Mouse (Mus musculus): ENCODE measurements around the gene Tstd2. TPM values are rescaled to one million over a fixed set of nuclear protein-coding genes. Genes with fewer than 3 reads are reported as not detected.

Gene Tstd2
- polyA plus RNA-seq, 1 experiment from 2014 or later: 21.6 TPM

- no peaks in the 10 kb centered on the region for H3K27me3 ChIP-seq (ENCODE audit: control insufficient read depth, insufficient read depth, low read length)
- H3K9me3 ChIP-seq (ENCODE audit: control insufficient read depth, low read length): no peaks in the 10 kb centered on the region
- no peaks in the 10 kb centered on the region for H3K4me1 ChIP-seq (replicated peaks; ENCODE audit: control insufficient read depth, insufficient read depth, low read length)
- DNase-seq (ENCODE audit: low spot score) (no peak), ATAC-seq (ENCODE audit: low FRiP score) (no peak)
- H3K9ac ChIP-seq: no peak overlapping the region
- H3K27ac ChIP-seq: no peak overlapping the region
- H3K36me3 ChIP-seq (replicated peaks; ENCODE audit: control insufficient read depth, insufficient read depth): peaks cover 23% of the 10 kb centered on the region
- 90% methylated on average over 8 of the region's 8 CpGs for WGBS
- H3K4me3 ChIP-seq (replicated peaks; ENCODE audit: low read length): no peak overlapping the region
- H3K4me2 ChIP-seq (replicated peaks): no peak overlapping the region
Observed at GRCm38 (mm10) chr4:46110084-46110483, 28.4 kb downstream of the Tstd2 start.

DNA sequence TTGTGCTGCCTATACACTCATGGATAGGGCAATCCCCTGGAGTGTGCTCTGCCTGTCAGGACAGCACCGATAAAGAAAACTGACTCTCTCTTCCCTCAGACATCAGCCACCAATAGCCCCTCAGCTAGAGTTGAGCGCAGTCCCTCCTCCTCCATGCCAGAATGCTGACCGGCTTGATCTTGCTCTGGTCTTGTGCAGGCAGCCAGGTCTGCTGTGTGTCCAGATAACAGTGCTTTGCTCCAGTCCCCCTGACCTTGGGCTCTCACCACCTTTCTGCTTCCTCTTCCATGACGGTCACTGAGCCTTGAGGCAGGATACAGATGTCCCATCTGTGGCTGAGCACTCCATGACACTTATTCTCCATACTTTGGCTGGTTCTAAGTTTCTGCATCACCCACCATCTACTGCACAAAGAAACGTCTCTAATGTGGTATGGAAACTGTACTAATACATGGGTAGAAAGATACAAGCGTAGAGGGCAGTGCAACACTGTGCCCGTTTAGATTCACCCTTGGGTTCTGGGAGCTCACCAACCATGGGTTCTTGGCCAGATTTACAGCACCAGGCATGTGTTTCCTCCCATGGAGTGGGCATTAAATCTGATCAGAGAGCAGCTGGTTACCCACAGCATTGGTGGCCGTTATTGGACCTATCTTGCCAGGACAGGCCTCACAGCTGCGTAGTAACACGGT, 36.3 kb downstream of the Tstd2 start:
- 95% methylated on average over 10 of the region's 10 CpGs for WGBS
- Histone ChIP-seq H3K4me1 (replicated peaks; ENCODE audit: control insufficient read depth, insufficient read depth, low read length) (0 out of 2 replicates have a peak, but pooled peaks cover 4% of the 10 kb centered on the region), H3K27me3 (ENCODE audit: control insufficient read depth, insufficient read depth, low read length) (no peaks in the 10 kb centered on the region), H3K9ac (no peak overlapping the region), H3K27ac (no peak overlapping the region), H3K36me3 (replicated peaks; ENCODE audit: control insufficient read depth, insufficient read depth) (no peaks in the 10 kb centered on the region), H3K4me3 (replicated peaks; ENCODE audit: low read length) (no peak overlapping the region), H3K4me2 (replicated peaks) (no peak overlapping the region), H3K9me3 (ENCODE audit: control insufficient read depth, low read length) (no peaks in the 10 kb centered on the region)
- DNase-seq (ENCODE audit: low spot score): no peak
- ATAC-seq (ENCODE audit: low FRiP score): no peak

DNA sequence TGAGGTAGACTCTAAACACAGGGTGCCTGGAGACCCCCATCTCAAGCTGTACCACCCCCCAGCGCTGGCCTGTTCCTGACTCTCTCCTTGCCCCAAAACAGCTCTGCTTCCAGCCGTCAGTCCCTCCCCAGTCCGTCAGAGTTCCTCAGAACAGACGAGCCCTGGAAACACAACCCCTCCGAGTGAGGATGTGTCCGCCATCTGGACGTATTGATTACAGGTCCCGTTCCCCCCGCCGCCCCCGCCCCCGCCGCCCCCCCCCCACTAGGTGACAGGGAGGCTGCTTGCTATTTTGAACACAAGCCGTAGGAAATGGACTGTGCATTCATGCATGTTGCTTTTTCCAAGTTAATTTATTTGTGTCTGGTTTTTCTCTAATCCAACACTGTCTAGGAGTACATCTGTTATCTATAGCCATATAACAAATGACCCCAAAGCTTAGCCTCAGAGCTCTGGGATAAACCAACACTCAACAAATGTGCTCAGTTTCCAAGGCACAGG, 37.2 kb downstream of the Tstd2 start:
- WGBS: 29% methylated on average over 14 of the region's 14 CpGs
- Histone ChIP-seq H3K4me2 (replicated peaks) (no peak overlapping the region), H3K9ac (no peak overlapping the region), H3K36me3 (replicated peaks; ENCODE audit: control insufficient read depth, insufficient read depth) (no peaks in the 10 kb centered on the region), H3K4me1 (replicated peaks; ENCODE audit: control insufficient read depth, insufficient read depth, low read length) (0 out of 2 replicates have a peak, but pooled peaks cover 4% of the 10 kb centered on the region), H3K27ac (peak overlapping the region; percentile 2; the same call in 1 of the 2 replicates), H3K27me3 (ENCODE audit: control insufficient read depth, insufficient read depth, low read length) (no peaks in the 10 kb centered on the region), H3K4me3 (replicated peaks; ENCODE audit: low read length) (no peak overlapping the region), H3K9me3 (ENCODE audit: control insufficient read depth, low read length) (no peaks in the 10 kb centered on the region)
- DNase-seq (ENCODE audit: low spot score) (no peak), ATAC-seq (ENCODE audit: low FRiP score) (no peak)

GRCm38 (mm10) chr4:46100539-46100938, 38.0 kb downstream of the Tstd2 start:
- no peaks in the 10 kb centered on the region for H3K36me3 ChIP-seq (replicated peaks; ENCODE audit: control insufficient read depth, insufficient read depth)
- DNase-seq (ENCODE audit: low spot score): no peak
- H3K4me3 ChIP-seq (replicated peaks; ENCODE audit: low read length): no peak overlapping the region
- H3K4me2 ChIP-seq (replicated peaks): no peak overlapping the region
- WGBS: 71% methylated on average over 7 of the region's 7 CpGs
- no peak overlapping the region for H3K9ac ChIP-seq
- H3K4me1 ChIP-seq (replicated peaks; ENCODE audit: control insufficient read depth, insufficient read depth, low read length): 0 out of 2 replicates have a peak, but pooled peaks cover 4% of the 10 kb centered on the region
- H3K9me3 ChIP-seq (ENCODE audit: control insufficient read depth, low read length): no peaks in the 10 kb centered on the region
- no peaks in the 10 kb centered on the region for H3K27me3 ChIP-seq (ENCODE audit: control insufficient read depth, insufficient read depth, low read length)
- no peak overlapping the region for H3K27ac ChIP-seq
- no peak for ATAC-seq (ENCODE audit: low FRiP score)

- Histone ChIP-seq H3K27ac (no peak overlapping the region), H3K4me1 (replicated peaks; ENCODE audit: control insufficient read depth, insufficient read depth, low read length) (0 out of 2 replicates have a peak, but pooled peaks cover 4% of the 10 kb centered on the region), H3K36me3 (replicated peaks; ENCODE audit: control insufficient read depth, insufficient read depth) (no peaks in the 10 kb centered on the region), H3K9ac (no peak overlapping the region), H3K9me3 (ENCODE audit: control insufficient read depth, low read length) (no peaks in the 10 kb centered on the region), H3K27me3 (ENCODE audit: control insufficient read depth, insufficient read depth, low read length) (no peaks in the 10 kb centered on the region), H3K4me3 (replicated peaks; ENCODE audit: low read length) (no peak overlapping the region), H3K4me2 (replicated peaks) (no peak overlapping the region)
- DNase-seq (ENCODE audit: low spot score) (no peak), ATAC-seq (ENCODE audit: low FRiP score) (no peak)
- 80% methylated on average over 9 of the region's 9 CpGs for WGBS
Observed at GRCm38 (mm10) chr4:46099132-46099531, 39.4 kb downstream of the Tstd2 start.

- no peak overlapping the region for H3K4me3 ChIP-seq (replicated peaks; ENCODE audit: low read length)
- WGBS: 93% methylated on average over 2 of the region's 2 CpGs
Observed at GRCm38 (mm10) chr4:46097591-46097990, 40.9 kb downstream of the Tstd2 start.

DNA sequence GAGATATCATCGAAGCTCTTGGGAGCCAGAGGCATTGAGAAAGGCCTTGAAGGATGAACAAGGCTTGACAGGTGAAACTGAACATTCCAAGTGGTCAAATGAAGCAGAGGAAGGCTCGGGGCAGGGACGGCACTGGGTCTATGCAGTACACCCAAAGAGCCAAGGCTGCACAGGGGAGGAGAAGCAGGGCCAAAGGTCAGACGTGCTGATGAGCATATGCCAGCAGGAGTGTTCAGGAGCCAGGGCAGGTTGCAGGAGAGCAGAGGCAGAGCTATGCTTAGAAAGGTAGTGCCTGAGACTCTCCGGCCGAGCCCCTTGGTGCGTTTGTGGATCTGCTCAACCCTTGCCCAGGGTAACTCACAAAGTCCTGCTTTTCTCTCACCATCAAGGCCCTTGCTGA, 41.9 kb downstream of the Tstd2 start:
- no peak overlapping the region for H3K4me2 ChIP-seq (replicated peaks)
- no peaks in the 10 kb centered on the region for H3K27me3 ChIP-seq (ENCODE audit: control insufficient read depth, insufficient read depth, low read length)

More at GRCm38 (mm10) chr4:46097591-46097990, 40.9 kb downstream of the Tstd2 start:
- Histone ChIP-seq H3K27ac (no peak overlapping the region), H3K9ac (no peak overlapping the region), H3K4me2 (replicated peaks) (no peak overlapping the region), H3K9me3 (ENCODE audit: control insufficient read depth, low read length) (no peaks in the 10 kb centered on the region), H3K27me3 (ENCODE audit: control insufficient read depth, insufficient read depth, low read length) (no peaks in the 10 kb centered on the region), H3K36me3 (replicated peaks; ENCODE audit: control insufficient read depth, insufficient read depth) (no peaks in the 10 kb centered on the region), H3K4me1 (replicated peaks; ENCODE audit: control insufficient read depth, insufficient read depth, low read length) (0 out of 2 replicates have a peak, but pooled peaks cover 4% of the 10 kb centered on the region)
- DNase-seq (ENCODE audit: low spot score) (no peak), ATAC-seq (ENCODE audit: low FRiP score) (no peak)

GRCm38 (mm10) chr4:46095826-46096159, 42.7 kb downstream of the Tstd2 start:
- WGBS: 88% methylated on average over 3 of the region's 3 CpGs

More for the DNA sequence above, 41.9 kb downstream of the Tstd2 start:
- WGBS: 91% methylated on average over 7 of the region's 7 CpGs
- H3K9ac ChIP-seq: no peak overlapping the region
- ATAC-seq (ENCODE audit: low FRiP score): no peak
- DNase-seq (ENCODE audit: low spot score): no peak
- no peak overlapping the region for H3K4me3 ChIP-seq (replicated peaks; ENCODE audit: low read length)
- H3K4me1 ChIP-seq (replicated peaks; ENCODE audit: control insufficient read depth, insufficient read depth, low read length): 0 out of 2 replicates have a peak, but pooled peaks cover 4% of the 10 kb centered on the region
- H3K36me3 ChIP-seq (replicated peaks; ENCODE audit: control insufficient read depth, insufficient read depth): no peaks in the 10 kb centered on the region
- H3K9me3 ChIP-seq (ENCODE audit: control insufficient read depth, low read length): no peaks in the 10 kb centered on the region
- H3K27ac ChIP-seq: no peak overlapping the region

DNA sequence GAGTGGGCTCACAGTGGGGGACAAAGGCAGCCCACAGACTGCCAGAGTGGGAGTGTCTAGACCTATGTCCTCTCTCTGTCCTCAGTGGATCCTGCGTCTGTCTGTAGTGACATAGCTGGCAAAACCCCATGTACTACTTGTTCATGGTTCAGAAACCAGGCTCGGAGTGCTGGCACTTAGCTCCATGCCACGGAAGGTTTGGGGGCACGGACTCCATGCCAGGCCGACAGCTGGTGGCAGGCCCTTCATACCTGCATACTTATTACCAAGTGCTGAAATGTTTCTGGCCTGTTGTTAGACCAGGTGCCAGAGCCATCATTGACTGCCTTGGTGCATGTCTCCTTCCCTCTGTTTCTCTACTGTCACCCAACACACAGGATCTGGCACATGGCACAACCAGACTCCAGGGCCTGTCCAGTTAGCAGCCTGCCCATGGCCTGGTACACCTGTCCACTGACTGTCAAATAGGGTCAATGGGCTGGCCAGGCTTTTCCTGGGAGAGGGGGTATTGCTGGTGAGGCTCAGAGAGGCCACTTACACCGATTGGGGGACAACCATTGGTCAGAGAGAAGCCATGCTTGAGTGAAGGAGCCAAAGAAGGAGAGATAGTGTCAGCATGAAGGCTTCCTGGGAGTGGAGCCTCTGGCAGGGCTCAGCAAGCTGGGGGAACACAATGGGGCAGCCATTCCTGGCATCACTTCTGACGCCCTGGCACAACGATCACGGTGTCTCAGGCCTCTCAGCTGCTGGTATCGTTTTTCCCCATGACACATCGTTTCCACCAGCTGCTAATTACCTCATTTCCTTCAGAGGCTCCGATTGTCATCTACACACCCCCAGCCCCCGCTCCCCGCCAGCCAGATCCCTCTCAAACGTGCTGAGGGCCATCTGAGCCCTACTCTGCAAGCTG, 43.3 kb downstream of the Tstd2 start:
- Histone ChIP-seq H3K27ac (no peak overlapping the region), H3K36me3 (replicated peaks; ENCODE audit: control insufficient read depth, insufficient read depth) (no peaks in the 10 kb centered on the region), H3K9ac (no peak overlapping the region), H3K4me1 (replicated peaks; ENCODE audit: control insufficient read depth, insufficient read depth, low read length) (no peaks in the 10 kb centered on the region), H3K4me2 (replicated peaks) (no peak overlapping the region), H3K27me3 (ENCODE audit: control insufficient read depth, insufficient read depth, low read length) (no peaks in the 10 kb centered on the region), H3K4me3 (replicated peaks; ENCODE audit: low read length) (no peak overlapping the region), H3K9me3 (ENCODE audit: control insufficient read depth, low read length) (no peaks in the 10 kb centered on the region)
- no peak for DNase-seq (ENCODE audit: low spot score)
- peak; percentile 51; the same call in 1 of the 2 replicates for ATAC-seq (ENCODE audit: low FRiP score)
- WGBS: 49% methylated on average over 15 of the region's 15 CpGs

More at GRCm38 (mm10) chr4:46095826-46096159, 42.7 kb downstream of the Tstd2 start:
- DNase-seq (ENCODE audit: low spot score): no peak
- no peak overlapping the region for H3K9ac ChIP-seq
- no peak for ATAC-seq (ENCODE audit: low FRiP score)
- no peak overlapping the region for H3K27ac ChIP-seq
- no peak overlapping the region for H3K4me2 ChIP-seq (replicated peaks)
- H3K36me3 ChIP-seq (replicated peaks; ENCODE audit: control insufficient read depth, insufficient read depth): no peaks in the 10 kb centered on the region
- no peaks in the 10 kb centered on the region for H3K9me3 ChIP-seq (ENCODE audit: control insufficient read depth, low read length)
- no peak overlapping the region for H3K4me3 ChIP-seq (replicated peaks; ENCODE audit: low read length)
- H3K27me3 ChIP-seq (ENCODE audit: control insufficient read depth, insufficient read depth, low read length): no peaks in the 10 kb centered on the region
- H3K4me1 ChIP-seq (replicated peaks; ENCODE audit: control insufficient read depth, insufficient read depth, low read length): no peaks in the 10 kb centered on the region

Data from hindbrain, embryonic 14.5 days (tissue).